Mouse (Mus musculus) intestine, embryonic 16.5 days (tissue): ENCODE results near the gene Dtd2. TPM values are rescaled to one million over a fixed set of nuclear protein-coding genes. Genes with fewer than 3 reads are reported as not detected.

ENCODE experiments used
- ATAC-seq: fragments of 200-750 bp; cut with Nextera tagmentation; 2 replicates; pipeline ENCODE4 v1.8.0; 2017; ENCODE audit warnings: moderate TSS enrichment, moderate library complexity
- H3K27ac ChIP-seq: fragments of 300-500 bp; sonication (generic); 2 replicates; pipeline ENCODE4 v1.5.1; 2014; ENCODE audit warnings: mild to moderate bottlenecking, low read length
- H3K27me3 ChIP-seq: fragments of 300-500 bp; sonication (generic); replicated peaks from 2 replicates; pipeline ENCODE4 v1.6.1; 2014; ENCODE audit warnings: low read length, control low read depth, mixed read lengths; ENCODE audit not compliant: control insufficient read depth, insufficient read depth
- H3K36me3 ChIP-seq: fragments of 300-500 bp; sonication (generic); 2 replicates; pipeline ENCODE4 v1.6.1; 2014; ENCODE audit warnings: low read length, control low read depth; ENCODE audit not compliant: control insufficient read depth, insufficient read depth
- H3K4me1 ChIP-seq: fragments of 300-500 bp; sonication (generic); 2 replicates; pipeline ENCODE4 v1.6.1; 2014; ENCODE audit warnings: low read length, control low read depth, mixed read lengths; ENCODE audit not compliant: control insufficient read depth, insufficient read depth
- H3K4me2 ChIP-seq: fragments of 300-500 bp; sonication (generic); 2 replicates; pipeline ENCODE4 v1.6.1; 2014; ENCODE audit warnings: low read depth, low read length, control low read depth
- H3K4me3 ChIP-seq: fragments of 300-500 bp; sonication (generic); 2 replicates; pipeline ENCODE4 v1.5.1; 2014; ENCODE audit warnings: mild to moderate bottlenecking, low read length
- H3K9ac ChIP-seq: fragments of 300-500 bp; sonication (generic); 2 replicates; pipeline ENCODE4 v1.6.1; 2014; ENCODE audit warnings: low read depth, low read length
- H3K9me3 ChIP-seq: fragments of 300-500 bp; sonication (generic); 2 replicates; pipeline ENCODE4 v1.6.1; 2016; ENCODE audit warnings: low read length, control low read depth; ENCODE audit not compliant: control insufficient read depth
- WGBS: fragments of 180-500 bp; shearing (Covaris S2); extraction: QIAGEN DNeasy Blood & Tissue Kit; methylation state at CpG from one replicate; pipeline ENCODE4 v1.1.7; 2014; 5-methylcytosine and 5-hydroxymethylcytosine counted together
- polyA plus RNA-seq: library from polyadenylated mRNA; unstranded; fragments of >200 nt; fragmentation: Nextera tagmentation; extraction: Ambion mirVana; gene quantifications from 2 replicates; pipeline ENCODE4 v1.2.1, GENCODE M21; 2015

The Dtd2 gene
- 26.5 and 26.8 TPM in 2 replicates for polyA plus RNA-seq

GRCm38 (mm10) chr12:52005877-52006632, at the start of gene Dtd2:
Gene Dtd2 (minus strand): TSS chr12:52006501.
- no peaks in the 10 kb centered on the region for H3K36me3 ChIP-seq
- H3K4me2 ChIP-seq = peak within 1 kb of the TSS; percentile 75
- no peaks in the 10 kb centered on the region for H3K27me3 ChIP-seq
- peak; percentile 96 for ATAC-seq
- H3K9me3 ChIP-seq = no peaks in the 10 kb centered on the region
- H3K4me1 ChIP-seq = 0 out of 2 replicates have a peak, but pooled peaks cover 3% of the 10 kb centered on the region
- 1% methylated on average over 46 of the region's 46 CpGs for WGBS
- H3K9ac ChIP-seq = peak within 1 kb of the TSS; percentile 81
- H3K4me3 ChIP-seq = peak within 1 kb of the TSS; percentile 80
- peak within 1 kb of the TSS; percentile 68 for H3K27ac ChIP-seq

GRCm38 (mm10) chr12:52049324-52049723, 43.0 kb upstream of the Dtd2 start:
- Histone ChIP-seq H3K4me1 (no peaks in the 10 kb centered on the region), H3K27me3 (no peaks in the 10 kb centered on the region), H3K4me3 (no peak overlapping the region), H3K9me3 (no peaks in the 10 kb centered on the region), H3K36me3 (no peaks in the 10 kb centered on the region), H3K4me2 (no peak overlapping the region), H3K27ac (no peak overlapping the region), H3K9ac (no peak overlapping the region)
- 70% methylated on average over 2 of the region's 2 CpGs for WGBS
- ATAC-seq = no peak

GRCm38 (mm10) chr12:52046371-52046770, 40.1 kb upstream of the Dtd2 start:
- ATAC-seq = no peak
- Histone ChIP-seq H3K4me1 (no peaks in the 10 kb centered on the region), H3K36me3 (no peaks in the 10 kb centered on the region), H3K9ac (no peak overlapping the region), H3K4me3 (no peak overlapping the region), H3K27me3 (no peaks in the 10 kb centered on the region), H3K4me2 (no peak overlapping the region), H3K27ac (no peak overlapping the region), H3K9me3 (no peaks in the 10 kb centered on the region)
- WGBS = 73% methylated on average over 4 of the region's 4 CpGs

GRCm38 (mm10) chr12:52042818-52043336, 36.6 kb upstream of the Dtd2 start:
- no peak for ATAC-seq
- Histone ChIP-seq H3K27ac (no peak overlapping the region), H3K4me1 (no peaks in the 10 kb centered on the region), H3K9me3 (no peaks in the 10 kb centered on the region), H3K4me3 (no peak overlapping the region), H3K4me2 (no peak overlapping the region), H3K27me3 (no peaks in the 10 kb centered on the region), H3K9ac (no peak overlapping the region), H3K36me3 (no peaks in the 10 kb centered on the region)
- 70% methylated on average over 10 of the region's 10 CpGs for WGBS

GRCm38 (mm10) chr12:52038352-52038751, 32.1 kb upstream of the Dtd2 start:
- Histone ChIP-seq H3K36me3 (no peaks in the 10 kb centered on the region), H3K4me1 (no peaks in the 10 kb centered on the region), H3K4me2 (no peak overlapping the region), H3K4me3 (no peak overlapping the region), H3K27ac (no peak overlapping the region), H3K27me3 (no peaks in the 10 kb centered on the region), H3K9ac (no peak overlapping the region), H3K9me3 (no peaks in the 10 kb centered on the region)
- WGBS = 45% methylated on average over 3 of the region's 3 CpGs
- no peak; the same call in 1 of the 2 replicates for ATAC-seq

- ATAC-seq = no peak
- Histone ChIP-seq H3K4me3 (no peak overlapping the region), H3K27me3 (no peaks in the 10 kb centered on the region), H3K4me2 (no peak overlapping the region), H3K4me1 (no peaks in the 10 kb centered on the region), H3K36me3 (no peaks in the 10 kb centered on the region), H3K9ac (no peak overlapping the region), H3K27ac (no peak overlapping the region), H3K9me3 (no peaks in the 10 kb centered on the region)
- 81% methylated on average over 3 of the region's 3 CpGs for WGBS
These were observed 28.7 kb upstream of the Dtd2 start for GRCm38 (mm10) chr12:52034956-52035355.

GRCm38 (mm10) chr12:52032276-52032675, 26.0 kb upstream of the Dtd2 start:
- H3K9ac ChIP-seq = no peak overlapping the region
- no peak for ATAC-seq
- WGBS = 82% methylated on average over 6 of the region's 6 CpGs

GRCm38 (mm10) chr12:52027963-52028362, 21.7 kb upstream of the Dtd2 start, which contains the start of gene Gpr33:
Gene Gpr33 (minus strand): TSS chr12:52028063.
- WGBS = 93% methylated on average over 3 of the region's 3 CpGs
- ATAC-seq = no peak
- H3K27ac ChIP-seq = no peak within 1 kb of the TSS
- no peaks in the 10 kb centered on the region for H3K9me3 ChIP-seq
- H3K9ac ChIP-seq = no peak within 1 kb of the TSS
- no peak within 1 kb of the TSS for H3K4me2 ChIP-seq
- no peaks in the 10 kb centered on the region for H3K36me3 ChIP-seq
- H3K27me3 ChIP-seq = no peaks in the 10 kb centered on the region
- no peaks in the 10 kb centered on the region for H3K4me1 ChIP-seq
- no peak within 1 kb of the TSS for H3K4me3 ChIP-seq

More at GRCm38 (mm10) chr12:52032276-52032675, 26.0 kb upstream of the Dtd2 start:
- Histone ChIP-seq H3K27ac (no peak overlapping the region), H3K4me1 (no peaks in the 10 kb centered on the region), H3K27me3 (no peaks in the 10 kb centered on the region), H3K36me3 (no peaks in the 10 kb centered on the region), H3K4me2 (no peak overlapping the region), H3K4me3 (no peak overlapping the region), H3K9me3 (no peaks in the 10 kb centered on the region)

- Histone ChIP-seq H3K27ac (no peak overlapping the region), H3K4me3 (no peak overlapping the region), H3K4me2 (no peak overlapping the region), H3K9ac (no peak overlapping the region), H3K9me3 (no peaks in the 10 kb centered on the region), H3K4me1 (peaks cover 4% of the 10 kb centered on the region; the same call in 1 of the 2 replicates), H3K27me3 (no peaks in the 10 kb centered on the region), H3K36me3 (no peaks in the 10 kb centered on the region)
- no peak for ATAC-seq
- 68% methylated on average over 7 of the region's 7 CpGs for WGBS
These were observed 8.3 kb upstream of the Dtd2 start for GRCm38 (mm10) chr12:52014494-52015029.
